Mouse (Mus musculus): Measurements from ENCODE around the gene Olfr527. TPM values are rescaled to one million over a fixed set of nuclear protein-coding genes. Genes with fewer than 3 reads are reported as not detected.

The Olfr527 gene
- total RNA-seq (2014; fragmentation: Nextera tagmentation) (not detected in 2 replicates), total RNA-seq (2017) (not detected in 2 replicates)

- no peak for ATAC-seq (replicated peaks; ENCODE audit: poor library complexity, severe bottlenecking)
Observed at GRCm38 (mm10) chr7:140333717-140334116, at the start of gene Olfr527. TSS of gene Olfr527 (plus strand) at chr7:140334017.

GRCm38 (mm10) chr7:140295746-140296145 lies 38.1 kb upstream of the Olfr527 start:
- no peak for ATAC-seq (replicated peaks; ENCODE audit: poor library complexity, severe bottlenecking)

GRCm38 (mm10) chr7:140296876-140297275 lies 36.9 kb upstream of the Olfr527 start:
- no peak for ATAC-seq (replicated peaks; ENCODE audit: poor library complexity, severe bottlenecking)

- ATAC-seq (replicated peaks; ENCODE audit: poor library complexity, severe bottlenecking), result no peak
Observed at GRCm38 (mm10) chr7:140299416-140299815, 34.4 kb upstream of the Olfr527 start.

GRCm38 (mm10) chr7:140319861-140320385 lies 13.9 kb upstream of the Olfr527 start:
- ATAC-seq (replicated peaks; ENCODE audit: poor library complexity, severe bottlenecking), result no peak

GRCm38 (mm10) chr7:140320558-140320957 lies 13.3 kb upstream of the Olfr527 start, which contains the start of gene Olfr525:
TSS of gene Olfr525 (plus strand) at chr7:140320858.
- no peak for ATAC-seq (replicated peaks; ENCODE audit: poor library complexity, severe bottlenecking)

- no peak for ATAC-seq (replicated peaks; ENCODE audit: poor library complexity, severe bottlenecking)
Observed at GRCm38 (mm10) chr7:140321135-140321534, 12.7 kb upstream of the Olfr527 start.

GRCm38 (mm10) chr7:140329766-140330304 lies 4.0 kb upstream of the Olfr527 start:
- ATAC-seq (replicated peaks; ENCODE audit: poor library complexity, severe bottlenecking), result no peak

GRCm38 (mm10) chr7:140361571-140361970 lies 27.8 kb downstream of the Olfr527 start, which contains the start of gene Olfr60:
TSS of gene Olfr60 (minus strand) at chr7:140361671.
- ATAC-seq (replicated peaks; ENCODE audit: poor library complexity, severe bottlenecking), result no peak

- ATAC-seq (replicated peaks; ENCODE audit: poor library complexity, severe bottlenecking), result no peak
Observed at GRCm38 (mm10) chr7:140374300-140374699, 40.5 kb downstream of the Olfr527 start.

- no peak for ATAC-seq (replicated peaks; ENCODE audit: poor library complexity, severe bottlenecking)
Observed at GRCm38 (mm10) chr7:140376231-140376630, 42.4 kb downstream of the Olfr527 start, which contains the start of gene Olfr530. TSS of gene Olfr530 (minus strand) at chr7:140376331.

GRCm38 (mm10) chr7:140376911-140377310 lies 43.1 kb downstream of the Olfr527 start:
- ATAC-seq (replicated peaks; ENCODE audit: poor library complexity, severe bottlenecking), result no peak

Other genes with a start within 250 kb of the Olfr527 start
- not detected in 2 replicates for gene Prap1, start 240.6 kb upstream of the Olfr527 start, total RNA-seq (2014; fragmentation: Nextera tagmentation)
- not detected in 2 replicates for gene Prap1, start 240.6 kb upstream of the Olfr527 start, total RNA-seq (2017)
- gene Fuom, start 231.6 kb upstream of the Olfr527 start, total RNA-seq (2014; fragmentation: Nextera tagmentation), result 4.3 and 13.6 TPM in 2 replicates
- 2.5 and 12.9 TPM in 2 replicates for gene Fuom, start 231.6 kb upstream of the Olfr527 start, total RNA-seq (2017)
- gene Paox, start 218.2 kb upstream of the Olfr527 start, total RNA-seq (2014; fragmentation: Nextera tagmentation), result 37.9 and 44.7 TPM in 2 replicates
- gene Paox, start 218.2 kb upstream of the Olfr527 start, total RNA-seq (2017), result 26.6 and 38.5 TPM in 2 replicates
- gene Echs1, start 217.5 kb upstream of the Olfr527 start, total RNA-seq (2014; fragmentation: Nextera tagmentation), result 97.4 and 109 TPM in 2 replicates
- 107 and 150 TPM in 2 replicates for gene Echs1, start 217.5 kb upstream of the Olfr527 start, total RNA-seq (2017)
- gene Mtg1, start 196.5 kb upstream of the Olfr527 start, total RNA-seq (2014; fragmentation: Nextera tagmentation), result 11.4 and 21.0 TPM in 2 replicates
- gene Mtg1, start 196.5 kb upstream of the Olfr527 start, total RNA-seq (2017), result 9.5 and 14.4 TPM in 2 replicates
- gene Sprn, start 179.1 kb upstream of the Olfr527 start, total RNA-seq (2014; fragmentation: Nextera tagmentation), result not detected in 2 replicates
- not detected in 2 replicates for gene Sprn, start 179.1 kb upstream of the Olfr527 start, total RNA-seq (2017)
- not detected in 2 replicates for gene Olfr522, start 169.3 kb upstream of the Olfr527 start, total RNA-seq (2014; fragmentation: Nextera tagmentation)
- not detected in 2 replicates for gene Olfr522, start 169.3 kb upstream of the Olfr527 start, total RNA-seq (2017)
- not detected in 2 replicates for gene Olfr523, start 160.8 kb upstream of the Olfr527 start, total RNA-seq (2014; fragmentation: Nextera tagmentation)
- gene Olfr523, start 160.8 kb upstream of the Olfr527 start, total RNA-seq (2017), result not detected in 2 replicates
- not detected in 2 replicates for gene Olfr524, start 128.1 kb upstream of the Olfr527 start, total RNA-seq (2014; fragmentation: Nextera tagmentation)
- gene Olfr524, start 128.1 kb upstream of the Olfr527 start, total RNA-seq (2017), result not detected in 2 replicates
- gene Cd163l1, start 115.8 kb upstream of the Olfr527 start, total RNA-seq (2014; fragmentation: Nextera tagmentation), result not detected in 2 replicates
- gene Cd163l1, start 115.8 kb upstream of the Olfr527 start, total RNA-seq (2017), result not detected in 2 replicates
- gene 5830411N06Rik, start 86.7 kb upstream of the Olfr527 start, total RNA-seq (2014; fragmentation: Nextera tagmentation), result not detected in 2 replicates
- gene 5830411N06Rik, start 86.7 kb upstream of the Olfr527 start, total RNA-seq (2017), result not detected in 2 replicates
- gene Olfr525, start 13.2 kb upstream of the Olfr527 start, total RNA-seq (2014; fragmentation: Nextera tagmentation), result not detected in 2 replicates
- not detected in 2 replicates for gene Olfr525, start 13.2 kb upstream of the Olfr527 start, total RNA-seq (2017)
- not detected in 2 replicates for gene Olfr60, start 27.7 kb downstream of the Olfr527 start, total RNA-seq (2014; fragmentation: Nextera tagmentation)
- gene Olfr60, start 27.7 kb downstream of the Olfr527 start, total RNA-seq (2017), result not detected in 2 replicates
- gene Olfr530, start 42.3 kb downstream of the Olfr527 start, total RNA-seq (2014; fragmentation: Nextera tagmentation), result not detected in 2 replicates
- not detected in 2 replicates for gene Olfr530, start 42.3 kb downstream of the Olfr527 start, total RNA-seq (2017)
- gene Olfr531, start 68.9 kb downstream of the Olfr527 start, total RNA-seq (2014; fragmentation: Nextera tagmentation), result not detected in 2 replicates
- not detected in 2 replicates for gene Olfr531, start 68.9 kb downstream of the Olfr527 start, total RNA-seq (2017)
- not detected in 2 replicates for gene Olfr532, start 87.6 kb downstream of the Olfr527 start, total RNA-seq (2014; fragmentation: Nextera tagmentation)
- not detected in 2 replicates for gene Olfr532, start 87.6 kb downstream of the Olfr527 start, total RNA-seq (2017)
- gene Olfr533, start 129.4 kb downstream of the Olfr527 start, total RNA-seq (2014; fragmentation: Nextera tagmentation), result not detected in 2 replicates
- not detected in 2 replicates for gene Olfr533, start 129.4 kb downstream of the Olfr527 start, total RNA-seq (2017)
- gene Olfr535, start 150.2 kb downstream of the Olfr527 start, total RNA-seq (2014; fragmentation: Nextera tagmentation), result not detected in 2 replicates
- not detected in 2 replicates for gene Olfr535, start 150.2 kb downstream of the Olfr527 start, total RNA-seq (2017)
- not detected in 2 replicates for gene Olfr536, start 173.4 kb downstream of the Olfr527 start, total RNA-seq (2014; fragmentation: Nextera tagmentation)
- gene Olfr536, start 173.4 kb downstream of the Olfr527 start, total RNA-seq (2017), result not detected in 2 replicates
- gene Olfr538, start 233.9 kb downstream of the Olfr527 start, total RNA-seq (2014; fragmentation: Nextera tagmentation), result not detected in 2 replicates
- gene Olfr538, start 233.9 kb downstream of the Olfr527 start, total RNA-seq (2017), result not detected in 2 replicates

Measured in granulocyte monocyte progenitor cell, adult 5-6 weeks (primary cell).